Mouse (Mus musculus) bone marrow macrophage, adult 2 months (primary cell): ENCODE data around the gene Pola2.

Experiments
- CTCF ChIP-seq: IDR thresholded peaks from 2 replicates; pipeline ENCODE4 v1.5.1; 2012; ENCODE audit warnings: low read depth, mild to moderate bottlenecking, low read length, moderate library complexity
- POLR2A ChIP-seq: IDR thresholded peaks from 2 replicates; pipeline ENCODE4 v1.6.1; 2012; ENCODE audit warnings: mild to moderate bottlenecking, low read depth, low read length, borderline replicate concordance

DNA sequence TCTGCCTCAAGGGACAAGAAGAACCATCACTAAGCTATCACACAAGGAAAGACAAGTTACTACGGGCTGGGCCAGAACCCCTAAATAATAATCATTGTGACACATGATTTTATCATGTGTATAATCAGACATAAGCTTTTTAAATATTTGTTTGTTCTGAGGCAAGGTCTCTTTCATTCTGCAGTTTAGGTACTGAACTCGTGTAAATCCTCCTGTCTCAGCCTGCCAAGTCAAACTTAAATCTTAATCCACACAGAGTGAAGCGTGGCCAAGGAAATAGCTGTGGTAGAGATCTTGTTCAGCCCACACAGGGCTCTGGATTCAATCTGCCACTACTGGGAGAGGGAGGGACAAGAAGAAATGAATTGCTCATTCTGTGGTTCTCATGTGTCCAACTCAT lies 56.7 kb downstream of the Pola2 start:
- no peak for TF ChIP-seq CTCF
- no peak for TF ChIP-seq POLR2A
